In genomic region chr7:34597986-34598385, GRCm38 (mm10) we compare ENCODE assay signal across 14 mouse cellular contexts.
"Had no signal": no experiment of that assay in that cellular context is flagged by ENCODE, and none has a peak within 500 bp of the region (broad histone marks: within the 10 kb centered on the region; RNA-seq: fewer than 3 reads in every experiment).

No protein-coding gene starts in this region.

- H3K36me3 ChIP-seq: kidney, embryonic 15.5 days; liver, embryonic 15.5 days; midbrain, embryonic 10.5 days; stomach, embryonic 15.5 days had no signal

- H3K4me1 ChIP-seq: liver, embryonic 15.5 days; stomach, embryonic 15.5 days had no signal

- H3K27me3 ChIP-seq: kidney, embryonic 15.5 days; liver, embryonic 15.5 days; stomach, embryonic 15.5 days had no signal

- ATAC-seq: midbrain, embryonic 16.5 days had no signal

- H3K9ac ChIP-seq: kidney, embryonic 15.5 days; liver, embryonic 15.5 days; stomach, embryonic 15.5 days had no signal

- H3K4me2 ChIP-seq: liver, embryonic 11.5 days; liver, embryonic 15.5 days; stomach, embryonic 15.5 days had no signal

- DNase-seq: kidney, adult 2 months; kidney, postnatal 14 days; layer of hippocampus, postnatal 36 days; lung, adult 2 months; lung, postnatal 4 days; right cerebral cortex, postnatal 14 days; thymus, adult 2 months; thymus, postnatal 25 days had no signal

- H3K4me3 ChIP-seq: kidney, embryonic 15.5 days; liver, embryonic 15.5 days; midbrain, embryonic 10.5 days; stomach, embryonic 15.5 days had no signal

- H3K27ac ChIP-seq: liver, embryonic 15.5 days; stomach, embryonic 15.5 days had no signal

- H3K9me3 ChIP-seq: kidney, embryonic 15.5 days; liver, embryonic 15.5 days; midbrain, embryonic 10.5 days; stomach, embryonic 15.5 days had no signal
